Mouse (Mus musculus): Measurements from ENCODE around the gene Olfr156. TPM values are rescaled to one million over a fixed set of nuclear protein-coding genes. Genes with fewer than 3 reads are reported as not detected.

The Olfr156 gene
- total and polyA plus RNA-seq, 3 experiments, result not detected

DNA sequence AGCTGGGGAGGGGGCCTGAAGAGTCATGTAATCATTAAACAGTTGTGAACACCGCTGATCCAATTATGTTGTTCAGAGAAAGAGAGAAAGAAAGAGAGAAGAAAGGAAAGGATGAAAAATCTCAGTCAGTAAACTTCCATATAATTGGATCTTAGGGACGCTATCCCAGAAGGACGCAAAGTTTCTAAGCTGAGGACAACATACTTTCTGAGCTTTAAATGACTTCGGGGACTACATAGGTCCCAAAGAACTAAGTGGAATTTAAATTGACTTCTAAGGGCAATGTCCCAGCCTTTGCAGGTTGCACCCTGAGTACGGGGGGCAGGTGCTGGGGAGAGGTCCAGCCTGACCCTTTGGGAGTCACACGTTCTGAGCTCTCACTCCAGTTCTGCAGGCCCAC lies 27.6 kb upstream of the Olfr156 start, which contains the start of gene Olfr155 (continued):
- no peak for TF ChIP-seq MAFK (IDR thresholded peaks at IDR 0.05; ENCODE audit: borderline replicate concordance, low read depth, low read length)
- TF ChIP-seq ZMIZ1 (IDR thresholded peaks at IDR 0.05; ENCODE audit: low read depth, low read length), result no peak
- TF ChIP-seq TBP (IDR thresholded peaks at IDR 0.05; ENCODE audit: low read depth, low read length), result no peak
- TF ChIP-seq MXI1 (IDR thresholded peaks at IDR 0.05; ENCODE audit: low read depth, low read length), result no peak
- TF ChIP-seq MEF2A (IDR thresholded peaks at IDR 0.05; ENCODE audit: extremely low read depth, insufficient replicate concordance, low read depth, low read length, poor library complexity, severe bottlenecking), result no peak

- no peak for TF ChIP-seq RCOR1 (IDR thresholded peaks at IDR 0.05; ENCODE audit: low read depth, low read length)
- TF ChIP-seq MEF2A (IDR thresholded peaks at IDR 0.05; ENCODE audit: extremely low read depth, insufficient replicate concordance, low read depth, low read length, poor library complexity, severe bottlenecking), result no peak
- TF ChIP-seq ZNF384 (IDR thresholded peaks at IDR 0.05; ENCODE audit: low read depth, low read length), result no peak
- TF ChIP-seq CHD2 (IDR thresholded peaks at IDR 0.05; ENCODE audit: low read length), result no peak
- TF ChIP-seq GABPA (IDR thresholded peaks at IDR 0.05; ENCODE audit: low read depth, low read length), result no peak
- no peak for TF ChIP-seq E2F4 (IDR thresholded peaks at IDR 0.05; ENCODE audit: borderline replicate concordance, low read depth, low read length)
- TF ChIP-seq ZMIZ1 (IDR thresholded peaks at IDR 0.05; ENCODE audit: low read depth, low read length), result no peak
- TF ChIP-seq POLR2A (IDR thresholded peaks at IDR 0.05; ENCODE audit: control insufficient read depth in 1 of 2, insufficient read depth in 1 of 2, low read depth in 1 of 2, low read length in 2 of 2, poor library complexity in 1 of 2), result no peak
- TF ChIP-seq CTCF (IDR thresholded peaks at IDR 0.05 in 2 of 3, conservative IDR thresholded peaks at IDR 0.05 in 1 of 3; ENCODE audit: control insufficient read depth in 1 of 3, insufficient read depth in 1 of 3, low read depth in 2 of 3, low read length in 3 of 3, poor library complexity in 1 of 3, severe bottlenecking in 1 of 3), result no peak
- TF ChIP-seq USF2 (IDR thresholded peaks at IDR 0.05; ENCODE audit: borderline replicate concordance in 1 of 2, insufficient read depth in 1 of 2, low read depth in 1 of 2, low read length in 2 of 2), result no peak
- TF ChIP-seq ELF1 (IDR thresholded peaks at IDR 0.05; ENCODE audit: low read depth, low read length), result no peak
- no peak for TF ChIP-seq NRF1 (IDR thresholded peaks at IDR 0.05; ENCODE audit: insufficient read depth, low read depth, low read length, poor library complexity, severe bottlenecking)
- TF ChIP-seq ZKSCAN1 (IDR thresholded peaks at IDR 0.05; ENCODE audit: low read depth, low read length), result no peak
- TF ChIP-seq NELFE (IDR thresholded peaks at IDR 0.05; ENCODE audit: low read depth, low read length), result no peak
- no peak for TF ChIP-seq ZC3H11A (IDR thresholded peaks at IDR 0.05; ENCODE audit: low read depth, low read length)
- TF ChIP-seq MAX (IDR thresholded peaks at IDR 0.05; ENCODE audit: low read length), result no peak
- TF ChIP-seq MYB (IDR thresholded peaks at IDR 0.05; ENCODE audit: low read depth, low read length), result no peak
- no peak for TF ChIP-seq UBTF (IDR thresholded peaks at IDR 0.05; ENCODE audit: borderline replicate concordance, insufficient read depth, low read depth, low read length)
- H3K36me3 ChIP-seq (ENCODE audit: control insufficient read depth in 1 of 2, insufficient read depth in 2 of 2, low read length in 2 of 2), result no peaks in the 10 kb centered on the region
- H3K27ac ChIP-seq (ENCODE audit: control insufficient read depth, low read depth, low read length), result no peak within 1 kb of the TSS
- no peak within 1 kb of the TSS for H3K9ac ChIP-seq (ENCODE audit: control insufficient read depth, low read depth, low read length, poor library complexity, severe bottlenecking)
- no peaks in the 10 kb centered on the region for H3K79me2 ChIP-seq (ENCODE audit: control insufficient read depth, insufficient read depth, low read length, poor library complexity)
- H3K4me1 ChIP-seq (ENCODE audit: control insufficient read depth in 1 of 2, insufficient read depth in 2 of 2, low read length in 2 of 2), result no peaks in the 10 kb centered on the region
- no peak within 1 kb of the TSS for H3K4me3 ChIP-seq (ENCODE audit: control insufficient read depth in 1 of 2, insufficient read depth in 1 of 2, low read depth in 2 of 2, low read length in 2 of 2)
- H3K27me3 ChIP-seq (ENCODE audit: control insufficient read depth in 1 of 2, insufficient read depth in 2 of 2, low read length in 2 of 2), result peaks cover 0 to 2% of the 10 kb centered on the region in 2 experiments; a peak in 1 of 4 replicates
- no peaks in the 10 kb centered on the region for H3K9me3 ChIP-seq (replicated peaks; ENCODE audit: insufficient read depth, low read length)
- DNase-seq (ENCODE audit: low read depth, low spot score), result no peak
Measured at GRCm38 (mm10) chr4:43840101-43840500, 16.4 kb upstream of the Olfr156 start, which contains the start of gene Olfr157. Gene Olfr157 (minus strand): TSS chr4:43840201.
